Mouse (Mus musculus) gastrocnemius, postnatal 25 days (tissue): ENCODE measurements around the gene Gm9611. TPM values are rescaled to one million over a fixed set of nuclear protein-coding genes. Genes with fewer than 3 reads are reported as not detected.
"Not testable (repeated sequence)": the region's sequence is repeated elsewhere in the genome, so short reads cannot be mapped to it uniquely, and the experiment has no call there.

Experiments
- DNase-seq: peaks from one replicate; pipeline ENCODE4 v3.0.0; 2022
- long read RNA-seq, 2 experiments: library from polyadenylated mRNA; stranded (forward); transcript quantifications; one replicate each; pipeline ENCODE4 v2.0.0; 2021
- microRNA-seq, 2 experiments: library from miRNA; unstranded; fragments of <30 nt; microRNA quantifications; one replicate each; pipeline ENCODE4 v1.2.0; 2021; ENCODE audit warnings: borderline replicate concordance in 2 of 2
- total RNA-seq, 2 experiments: library from RNA; stranded (reverse); gene quantifications; 1 replicate in 1 of 2; 2 replicates in 1 of 2; pipeline ENCODE4 v1.2.3; 2021

The Gm9611 gene
- total RNA-seq: not detected
- long read RNA-seq, experiment 1: 0 reads
- long read RNA-seq, experiment 2: 0 reads

DNA sequence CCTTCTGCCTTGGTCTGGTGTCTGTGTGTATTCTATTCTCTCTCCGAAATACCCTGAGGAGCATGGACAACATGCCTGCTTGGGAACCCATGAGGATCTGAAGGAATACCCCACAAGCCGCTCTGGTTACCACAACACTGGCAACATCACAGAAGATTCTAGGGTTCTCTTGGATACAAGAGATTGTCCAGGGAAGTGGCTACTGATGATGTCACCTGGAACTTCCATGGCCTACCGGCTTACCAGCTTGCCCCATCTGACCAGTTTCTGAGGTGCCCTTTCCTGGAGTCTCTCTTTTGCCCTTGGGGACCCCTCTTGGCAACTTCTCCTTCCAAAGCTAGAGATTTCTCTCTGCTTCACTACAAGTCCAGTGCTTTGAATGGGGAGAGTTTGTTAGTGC lies at the start of gene Gm9611:
Gene Gm9611 (minus strand): TSS at position 101 of the 400 bp plus-strand sequence.
- DNase-seq: not testable (repeated sequence)

DNA sequence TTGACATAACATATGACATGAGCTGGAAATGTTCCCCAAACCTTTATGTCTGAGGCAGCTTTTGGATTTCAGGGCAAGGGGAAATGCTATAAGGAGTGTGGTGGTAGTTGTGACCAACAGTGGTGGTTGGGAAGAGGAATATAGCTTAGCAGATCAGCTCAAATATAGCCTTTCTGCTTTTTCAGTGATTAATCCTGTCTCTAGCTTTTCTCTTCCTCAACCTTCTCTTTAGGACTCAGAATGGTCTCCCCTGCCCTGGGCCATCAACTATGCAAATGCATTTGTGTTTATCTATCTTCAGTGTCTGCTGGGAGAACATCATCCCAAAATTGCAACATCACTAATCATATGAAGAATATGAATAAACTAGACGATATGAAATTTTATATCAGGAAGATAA lies 12.8 kb upstream of the Gm9611 start, which contains the start of gene Gm7995:
Gene Gm7995 (plus strand): TSS at position 301 of the 400 bp plus-strand sequence.
- not testable (repeated sequence) for DNase-seq

DNA sequence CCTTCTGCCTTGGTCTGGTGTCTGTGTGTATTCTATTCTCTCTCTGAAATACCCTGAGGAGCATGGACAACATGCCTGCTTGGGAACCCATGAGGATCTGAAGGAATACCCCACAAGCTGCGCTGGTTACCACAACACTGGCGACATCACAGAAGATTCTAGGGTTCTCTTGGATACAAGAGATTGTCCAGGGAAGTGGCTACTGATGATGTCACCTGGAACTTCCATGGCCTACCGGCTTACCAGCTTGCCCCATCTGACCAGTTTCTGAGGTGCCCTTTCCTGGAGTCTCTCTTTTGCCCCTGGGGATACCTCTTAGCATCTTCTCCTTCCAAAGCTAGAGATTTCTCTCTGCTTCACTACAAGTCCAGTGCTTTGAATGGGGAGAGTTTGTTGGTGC lies 37.2 kb downstream of the Gm9611 start, which contains the start of gene Gm17026:
Gene Gm17026 (minus strand): TSS at position 101 of the 400 bp plus-strand sequence.
- not testable (repeated sequence) for DNase-seq

Small RNA genes lying within 50 kb of the gene (microRNA-seq; reads per million reads assigned to microRNA genes)
- gene Gm25208 (0 reads per million in 2 experiments), gene Gm25892 (0 reads per million in 2 experiments)

Other genes starting within 250 kb of the Gm9611 start
- gene Gm7951, start 180.0 kb downstream of the Gm9611 start, total RNA-seq: not detected
- gene Gm17027, start 134.7 kb downstream of the Gm9611 start, total RNA-seq: not detected
- gene Gm3573, start 106.6 kb downstream of the Gm9611 start, total RNA-seq: not detected
- gene Gm17026, start 37.3 kb downstream of the Gm9611 start, total RNA-seq: not detected
- gene Gm7995, start 12.9 kb upstream of the Gm9611 start, total RNA-seq: not detected
- not detected for gene Gm8005, start 142.3 kb upstream of the Gm9611 start, total RNA-seq
- gene Gm8011, start 166.5 kb upstream of the Gm9611 start, total RNA-seq: not detected
- not detected for gene Gm8020, start 205.0 kb upstream of the Gm9611 start, total RNA-seq
- gene Gm8024, start 226.9 kb upstream of the Gm9611 start, total RNA-seq: not detected